Mouse (Mus musculus) left cerebral cortex, adult 18-20 months (tissue): ENCODE results near the gene Scimp. TPM values are rescaled to one million over a fixed set of nuclear protein-coding genes. Genes with fewer than 3 reads are reported as not detected.

ENCODE experiments used
- microRNA-seq, 2 experiments: library from miRNA; unstranded; fragments of <30 nt; microRNA quantifications; one replicate each; pipeline ENCODE4 v1.2.0; 2021
- total RNA-seq, 2 experiments: library from RNA; stranded (reverse); gene quantifications; 2 replicates each; pipeline ENCODE4 v1.2.3; 2021

Gene Scimp
- total RNA-seq, 2 experiments from 2014 or later, result not detected

Small RNA genes lying within 50 kb of the gene (microRNA-seq; reads per million reads assigned to microRNA genes)
- gene Gm22760, result 0 reads per million in 2 experiments

Other genes with a start within 250 kb of the Scimp start
- 100 to 1,000 TPM; 396 to 435 TPM for gene Mink1, start 249.7 kb downstream of the Scimp start, total RNA-seq
- gene 4930544D05Rik, start 196.7 kb downstream of the Scimp start, total RNA-seq, result under 1 TPM in 1 of 2 experiments, not detected in 1; 0.65 TPM
- gene Chrne, start 193.4 kb downstream of the Scimp start, total RNA-seq, result under 1 TPM in 1 of 2 experiments, not detected in 1; 0.63 TPM
- not detected for gene Gp1ba, start 173.5 kb downstream of the Scimp start, total RNA-seq
- gene Rnf167, start 165.4 kb downstream of the Scimp start, total RNA-seq, result 10 to 100 TPM; 86.4 to 90.1 TPM
- gene Slc25a11, start 165.1 kb downstream of the Scimp start, total RNA-seq, result 100 to 1,000 TPM; 120 to 124 TPM
- gene Pfn1, start 157.9 kb downstream of the Scimp start, total RNA-seq, result 100 to 1,000 TPM; 224 to 231 TPM
- gene Eno3, start 155.4 kb downstream of the Scimp start, total RNA-seq, result 1 to 10 TPM; 7.3 to 8.8 TPM
- 10 to 100 TPM; 47.5 to 52.8 TPM for gene Spag7, start 143.2 kb downstream of the Scimp start, total RNA-seq
- 100 to 1,000 TPM; 217 to 224 TPM for gene Camta2, start 124.5 kb downstream of the Scimp start, total RNA-seq
- gene Inca1, start 112.4 kb downstream of the Scimp start, total RNA-seq, result 1 to 10 TPM; 1.8 to 2.2 TPM
- 10 to 100 TPM; 54.8 to 57.7 TPM for gene Kif1c, start 112.0 kb downstream of the Scimp start, total RNA-seq
- 10 to 100 TPM; 17.2 to 17.9 TPM for gene Zfp3, start 48.4 kb downstream of the Scimp start, total RNA-seq
- 100 to 1,000 TPM; 140 TPM for gene Rabep1, start 32.2 kb upstream of the Scimp start, total RNA-seq
- 10 to 100 TPM; 52.0 to 52.5 TPM for gene Nup88, start 157.4 kb upstream of the Scimp start, total RNA-seq
- 10 to 100 TPM; 39.6 to 42.2 TPM for gene Rpain, start 157.6 kb upstream of the Scimp start, total RNA-seq
- gene C1qbp, start 170.4 kb upstream of the Scimp start, total RNA-seq, result 10 to 100 TPM; 96.4 to 97.1 TPM
- 10 to 100 TPM; 25.9 to 27.0 TPM for gene Dhx33, start 191.9 kb upstream of the Scimp start, total RNA-seq
- gene Mis12, start 207.0 kb upstream of the Scimp start, total RNA-seq, result 10 to 100 TPM; 20.4 to 20.8 TPM
- gene Derl2, start 207.3 kb upstream of the Scimp start, total RNA-seq, result 10 to 100 TPM; 21.0 to 28.8 TPM
- gene 6330403K07Rik, start 220.9 kb upstream of the Scimp start, total RNA-seq, result 100 to 1,000 TPM; 274 to 322 TPM